In the genomic region with DNA sequence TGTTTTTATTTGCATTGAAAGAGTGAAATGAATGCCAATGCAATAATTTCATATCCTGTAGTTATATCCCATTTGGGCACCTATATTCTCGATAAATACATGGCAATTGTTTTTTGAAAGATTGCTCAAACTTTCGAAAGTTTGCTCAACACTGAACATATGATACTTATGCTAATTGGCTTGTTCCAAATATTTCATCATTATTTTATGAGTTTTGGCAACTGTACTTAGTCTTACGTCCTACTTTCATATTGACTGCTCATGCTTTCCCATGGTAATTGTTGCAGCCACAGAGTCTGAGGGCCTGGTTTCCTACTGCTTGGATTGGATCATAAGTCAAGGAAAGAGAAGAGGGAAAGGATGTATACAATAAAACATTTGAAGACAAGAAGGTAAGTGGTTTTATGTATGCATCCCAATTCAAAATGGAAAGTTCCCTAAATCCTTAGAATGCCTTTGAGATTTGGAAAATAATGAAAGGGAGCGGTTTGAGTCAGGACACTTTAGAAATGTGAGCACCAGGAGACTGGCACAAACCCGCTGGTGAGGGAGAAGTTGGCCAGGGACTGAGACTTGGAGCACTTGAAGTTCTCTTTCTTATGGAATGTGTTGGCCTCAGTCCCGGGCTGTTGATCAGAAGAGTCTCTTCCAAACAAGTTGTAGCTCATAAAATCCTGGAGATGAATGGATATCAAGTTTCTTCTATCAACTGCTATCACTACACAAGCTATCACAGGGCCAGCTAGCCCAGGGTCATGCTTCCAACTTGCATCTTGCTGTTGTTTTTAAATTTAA, we compare ENCODE assay signal across 11 mouse cellular contexts.
A peak's percentile ranks its signal among the peaks of the same experiment; 100 is the strongest.
DNase-seq lines count a peak whose midpoint lies in the region.
"Had no signal": no experiment of that assay in that cellular context is flagged by ENCODE, and none has a peak within 500 bp of the region (broad histone marks: within the 10 kb centered on the region; RNA-seq: fewer than 3 reads in every experiment).

No protein-coding gene starts in this region.

- intact Hi-C loops in heart, postnatal 25 days (cut with DNase I): no loop called here

- DNase-seq in heart, adult 11 months: peak; percentile 64
- no peak for DNase-seq in heart, postnatal 25 days (ENCODE audit: low spot score)
- peak; percentile 5 for DNase-seq in lung, postnatal 14 days
- no peak for DNase-seq in lung, adult 18-20 months
- DNase-seq in brain, embryonic 18.5 days (ENCODE audit: low read depth, low spot score): peak; percentile 22
- peak; percentile 67 for DNase-seq in skeletal muscle tissue, adult 2 months (ENCODE audit: low read depth, low spot score)
- DNase-seq in natural killer cell, adult 2 months (ENCODE audit: low spot score in 2 of 2): no peak
- DNase-seq: cerebellum, postnatal 14 days; heart, postnatal 14 days; kidney, adult 8-10 months; right cerebral cortex, adult 18-20 months had no signal

Comparison
In these comparisons a context has a peak if more than half of its experiments do, and no peak if none do; other contexts are left out.
1. DNase-seq: peak in heart, adult 11 months (single experiment), lung, postnatal 14 days (single experiment), brain, embryonic 18.5 days (single experiment) and skeletal muscle tissue, adult 2 months (single experiment); none in heart, postnatal 25 days (single experiment), lung, adult 18-20 months (0 of 2) and natural killer cell, adult 2 months (0 of 2).